Mouse (Mus musculus) liver, postnatal 0 days (tissue): Measurements from ENCODE around the gene Taf10.

ENCODE experiments used
- CTCF ChIP-seq: sonication (generic); IDR thresholded peaks from 2 replicates; pipeline ENCODE4 v1.5.1; 2016; ENCODE audit warnings: antibody characterized with exemption, low read depth
- EP300 ChIP-seq: IDR thresholded peaks from 2 replicates; pipeline ENCODE4 v1.6.1; 2016; ENCODE audit warnings: antibody characterized with exemption, low read depth, mild to moderate bottlenecking

- TF ChIP-seq EP300 (no peak), CTCF (no peak)
These were observed 18.5 kb upstream of the Taf10 start for GRCm38 (mm10) chr7:105762517-105763270.
